Mouse (Mus musculus): ENCODE data around the gene Cadm1. TPM values are rescaled to one million over a fixed set of nuclear protein-coding genes. Genes with fewer than 3 reads are reported as not detected.

Gene Cadm1
- polyA plus RNA-seq, 1 experiment: 70.3 TPM

GRCm38 (mm10) chr9:47894096-47894495 is 364.1 kb downstream of the Cadm1 start:
- no peak overlapping the region for H3K27ac ChIP-seq (ENCODE audit: insufficient read depth, low read length)

GRCm38 (mm10) chr9:47894661-47895060 is 364.7 kb downstream of the Cadm1 start:
- Histone ChIP-seq H3K4me3 (ENCODE audit: low read depth, low read length) (no peak overlapping the region), H3K27me3 (ENCODE audit: control insufficient read depth, insufficient read depth, low read length, poor library complexity, severe bottlenecking) (no peaks in the 10 kb centered on the region), H3K27ac (ENCODE audit: insufficient read depth, low read length) (no peak overlapping the region), H3K9ac (ENCODE audit: low read depth, poor library complexity, severe bottlenecking) (no peak overlapping the region), H3K9me3 (replicated peaks; ENCODE audit: control insufficient read depth, insufficient read depth, low read length, poor library complexity, severe bottlenecking) (no peaks in the 10 kb centered on the region), H3K4me1 (ENCODE audit: control insufficient read depth, insufficient read depth, low read length) (peaks cover 2% of the 10 kb centered on the region), H3K36me3 (ENCODE audit: control insufficient read depth, insufficient read depth, low read length, poor library complexity, severe bottlenecking) (no peaks in the 10 kb centered on the region)
- TF ChIP-seq POLR2A (IDR thresholded peaks at IDR 0.05; ENCODE audit: insufficient read depth, low read length): no peak
- TF ChIP-seq EP300 (IDR thresholded peaks at IDR 0.05; ENCODE audit: insufficient read depth, low read depth, low read length): no peak
- TF ChIP-seq CTCF (IDR thresholded peaks at IDR 0.05; ENCODE audit: low read depth, low read length): no peak

More at GRCm38 (mm10) chr9:47894096-47894495, 364.1 kb downstream of the Cadm1 start:
- TF ChIP-seq EP300 (IDR thresholded peaks at IDR 0.05; ENCODE audit: insufficient read depth, low read depth, low read length) (no peak), POLR2A (IDR thresholded peaks at IDR 0.05; ENCODE audit: insufficient read depth, low read length) (no peak), CTCF (IDR thresholded peaks at IDR 0.05; ENCODE audit: low read depth, low read length) (no peak)
- no peak overlapping the region for H3K4me3 ChIP-seq (ENCODE audit: low read depth, low read length)
- no peaks in the 10 kb centered on the region for H3K9me3 ChIP-seq (replicated peaks; ENCODE audit: control insufficient read depth, insufficient read depth, low read length, poor library complexity, severe bottlenecking)
- no peaks in the 10 kb centered on the region for H3K36me3 ChIP-seq (ENCODE audit: control insufficient read depth, insufficient read depth, low read length, poor library complexity, severe bottlenecking)
- peaks cover 2% of the 10 kb centered on the region for H3K4me1 ChIP-seq (ENCODE audit: control insufficient read depth, insufficient read depth, low read length)
- no peaks in the 10 kb centered on the region for H3K27me3 ChIP-seq (ENCODE audit: control insufficient read depth, insufficient read depth, low read length, poor library complexity, severe bottlenecking)
- H3K9ac ChIP-seq (ENCODE audit: low read depth, poor library complexity, severe bottlenecking): no peak overlapping the region

- Histone ChIP-seq H3K27me3 (ENCODE audit: control insufficient read depth, insufficient read depth, low read length, poor library complexity, severe bottlenecking) (no peaks in the 10 kb centered on the region), H3K27ac (ENCODE audit: insufficient read depth, low read length) (no peak overlapping the region)
- no peak for TF ChIP-seq CTCF (IDR thresholded peaks at IDR 0.05; ENCODE audit: low read depth, low read length)
- no peak for TF ChIP-seq EP300 (IDR thresholded peaks at IDR 0.05; ENCODE audit: insufficient read depth, low read depth, low read length)
- no peak for TF ChIP-seq POLR2A (IDR thresholded peaks at IDR 0.05; ENCODE audit: insufficient read depth, low read length)
Measured at GRCm38 (mm10) chr9:47895121-47895520, 365.1 kb downstream of the Cadm1 start.

GRCm38 (mm10) chr9:47900734-47901133 is 370.8 kb downstream of the Cadm1 start:
- H3K4me3 ChIP-seq (ENCODE audit: low read depth, low read length): no peak overlapping the region
- no peak overlapping the region for H3K9ac ChIP-seq (ENCODE audit: low read depth, poor library complexity, severe bottlenecking)
- H3K4me1 ChIP-seq (ENCODE audit: control insufficient read depth, insufficient read depth, low read length): no peaks in the 10 kb centered on the region
- no peaks in the 10 kb centered on the region for H3K27me3 ChIP-seq (ENCODE audit: control insufficient read depth, insufficient read depth, low read length, poor library complexity, severe bottlenecking)
- no peaks in the 10 kb centered on the region for H3K9me3 ChIP-seq (replicated peaks; ENCODE audit: control insufficient read depth, insufficient read depth, low read length, poor library complexity, severe bottlenecking)
- H3K27ac ChIP-seq (ENCODE audit: insufficient read depth, low read length): no peak overlapping the region
- no peaks in the 10 kb centered on the region for H3K36me3 ChIP-seq (ENCODE audit: control insufficient read depth, insufficient read depth, low read length, poor library complexity, severe bottlenecking)
- TF ChIP-seq EP300 (IDR thresholded peaks at IDR 0.05; ENCODE audit: insufficient read depth, low read depth, low read length) (no peak), POLR2A (IDR thresholded peaks at IDR 0.05; ENCODE audit: insufficient read depth, low read length) (no peak), CTCF (IDR thresholded peaks at IDR 0.05; ENCODE audit: low read depth, low read length) (no peak)

More at GRCm38 (mm10) chr9:47895121-47895520, 365.1 kb downstream of the Cadm1 start:
- no peaks in the 10 kb centered on the region for H3K36me3 ChIP-seq (ENCODE audit: control insufficient read depth, insufficient read depth, low read length, poor library complexity, severe bottlenecking)
- no peaks in the 10 kb centered on the region for H3K9me3 ChIP-seq (replicated peaks; ENCODE audit: control insufficient read depth, insufficient read depth, low read length, poor library complexity, severe bottlenecking)
- H3K4me3 ChIP-seq (ENCODE audit: low read depth, low read length): no peak overlapping the region
- H3K4me1 ChIP-seq (ENCODE audit: control insufficient read depth, insufficient read depth, low read length): peaks cover 2% of the 10 kb centered on the region
- H3K9ac ChIP-seq (ENCODE audit: low read depth, poor library complexity, severe bottlenecking): no peak overlapping the region

GRCm38 (mm10) chr9:47903661-47904060 is 373.7 kb downstream of the Cadm1 start:
- H3K36me3 ChIP-seq (ENCODE audit: control insufficient read depth, insufficient read depth, low read length, poor library complexity, severe bottlenecking): no peaks in the 10 kb centered on the region
- H3K27ac ChIP-seq (ENCODE audit: insufficient read depth, low read length): no peak overlapping the region
- H3K4me3 ChIP-seq (ENCODE audit: low read depth, low read length): no peak overlapping the region
- H3K9ac ChIP-seq (ENCODE audit: low read depth, poor library complexity, severe bottlenecking): no peak overlapping the region
- H3K9me3 ChIP-seq (replicated peaks; ENCODE audit: control insufficient read depth, insufficient read depth, low read length, poor library complexity, severe bottlenecking): no peaks in the 10 kb centered on the region
- H3K4me1 ChIP-seq (ENCODE audit: control insufficient read depth, insufficient read depth, low read length): no peaks in the 10 kb centered on the region
- H3K27me3 ChIP-seq (ENCODE audit: control insufficient read depth, insufficient read depth, low read length, poor library complexity, severe bottlenecking): no peaks in the 10 kb centered on the region
- TF ChIP-seq POLR2A (IDR thresholded peaks at IDR 0.05; ENCODE audit: insufficient read depth, low read length) (no peak), CTCF (IDR thresholded peaks at IDR 0.05; ENCODE audit: low read depth, low read length) (no peak)

- TF ChIP-seq EP300 (IDR thresholded peaks at IDR 0.05; ENCODE audit: insufficient read depth, low read depth, low read length) (no peak), CTCF (IDR thresholded peaks at IDR 0.05; ENCODE audit: low read depth, low read length) (no peak), POLR2A (IDR thresholded peaks at IDR 0.05; ENCODE audit: insufficient read depth, low read length) (no peak)
- no peak overlapping the region for H3K9ac ChIP-seq (ENCODE audit: low read depth, poor library complexity, severe bottlenecking)
- no peaks in the 10 kb centered on the region for H3K4me1 ChIP-seq (ENCODE audit: control insufficient read depth, insufficient read depth, low read length)
- H3K9me3 ChIP-seq (replicated peaks; ENCODE audit: control insufficient read depth, insufficient read depth, low read length, poor library complexity, severe bottlenecking): no peaks in the 10 kb centered on the region
- no peaks in the 10 kb centered on the region for H3K36me3 ChIP-seq (ENCODE audit: control insufficient read depth, insufficient read depth, low read length, poor library complexity, severe bottlenecking)
- no peak overlapping the region for H3K4me3 ChIP-seq (ENCODE audit: low read depth, low read length)
- H3K27me3 ChIP-seq (ENCODE audit: control insufficient read depth, insufficient read depth, low read length, poor library complexity, severe bottlenecking): no peaks in the 10 kb centered on the region
- no peak overlapping the region for H3K27ac ChIP-seq (ENCODE audit: insufficient read depth, low read length)
Measured at GRCm38 (mm10) chr9:47904339-47904922, 374.5 kb downstream of the Cadm1 start.

Data from ES-Bruce4 (cell line).